Mouse (Mus musculus): ENCODE results near the gene Olfr995.

Olfr995 gene

GRCm38 (mm10) chr2:85443539-85443938 lies at the start of gene Olfr995:
Gene Olfr995 (minus strand): TSS chr2:85443639.
- DNase-seq (ENCODE audit: low read depth, low spot score): no peak
- Histone ChIP-seq H3K36me3 (ENCODE audit: control insufficient read depth, insufficient read depth, low read length, poor library complexity, severe bottlenecking) (no peaks in the 10 kb centered on the region), H3K27me3 (ENCODE audit: control insufficient read depth, insufficient read depth, low read length, poor library complexity, severe bottlenecking) (no peaks in the 10 kb centered on the region)

DNA sequence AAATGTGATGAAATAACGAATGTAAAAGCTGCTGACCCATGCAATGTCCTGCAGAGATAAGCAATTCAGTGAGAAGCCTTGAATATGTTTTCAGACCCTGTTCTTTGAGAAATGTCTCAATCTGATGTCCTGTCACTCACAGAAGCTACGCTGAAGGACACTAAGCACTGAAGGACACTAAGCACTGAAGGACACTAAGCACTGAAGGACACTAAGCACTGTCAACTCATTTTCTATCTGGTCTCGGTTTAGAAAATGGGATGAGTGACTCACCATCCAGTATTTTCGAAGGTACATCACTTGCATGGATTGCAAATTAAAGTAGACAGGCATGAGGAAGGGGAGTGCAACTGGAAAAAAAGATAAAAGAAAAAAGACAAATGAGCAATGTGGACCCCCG lies 47.0 kb upstream of the Olfr995 start:
- no peak for DNase-seq (ENCODE audit: low read depth, low spot score)
- Histone ChIP-seq H3K36me3 (ENCODE audit: control insufficient read depth, insufficient read depth, low read length, poor library complexity, severe bottlenecking) (no peaks in the 10 kb centered on the region), H3K27me3 (ENCODE audit: control insufficient read depth, insufficient read depth, low read length, poor library complexity, severe bottlenecking) (no peaks in the 10 kb centered on the region)

- no peak for DNase-seq (ENCODE audit: low read depth, low spot score)
- no peaks in the 10 kb centered on the region for H3K36me3 ChIP-seq (ENCODE audit: control insufficient read depth, insufficient read depth, low read length, poor library complexity, severe bottlenecking)
- H3K27me3 ChIP-seq (ENCODE audit: control insufficient read depth, insufficient read depth, low read length, poor library complexity, severe bottlenecking): no peaks in the 10 kb centered on the region
These were observed 23.4 kb upstream of the Olfr995 start for GRCm38 (mm10) chr2:85466801-85467325.

DNA sequence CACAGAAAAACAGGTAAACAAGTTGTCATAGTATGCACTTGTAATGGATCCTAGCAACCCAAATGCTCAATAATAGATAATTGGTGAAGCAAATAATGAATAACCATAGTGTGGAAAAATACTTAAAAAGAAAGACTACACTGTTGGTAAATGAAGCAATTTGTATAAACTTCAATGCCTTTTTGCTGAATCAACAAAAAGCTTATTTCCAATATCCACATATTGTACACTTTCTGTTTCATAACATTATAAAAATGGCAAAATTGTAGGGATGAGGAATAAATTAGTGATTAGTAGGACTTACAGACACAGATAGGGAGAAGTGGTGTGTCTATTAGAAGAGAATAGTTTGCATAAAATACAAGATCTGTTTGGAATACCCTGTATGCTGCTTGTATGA lies 893 bp downstream of the Olfr995 start:
- no peak for DNase-seq (ENCODE audit: low read depth, low spot score)
- Histone ChIP-seq H3K27me3 (ENCODE audit: control insufficient read depth, insufficient read depth, low read length, poor library complexity, severe bottlenecking) (no peaks in the 10 kb centered on the region), H3K36me3 (ENCODE audit: control insufficient read depth, insufficient read depth, low read length, poor library complexity, severe bottlenecking) (no peaks in the 10 kb centered on the region)

GRCm38 (mm10) chr2:85436351-85436750 lies 7.1 kb downstream of the Olfr995 start, which contains the start of gene Olfr994:
Gene Olfr994 (minus strand): TSS chr2:85436451.
- Histone ChIP-seq H3K36me3 (ENCODE audit: control insufficient read depth, insufficient read depth, low read length, poor library complexity, severe bottlenecking) (no peaks in the 10 kb centered on the region), H3K27me3 (ENCODE audit: control insufficient read depth, insufficient read depth, low read length, poor library complexity, severe bottlenecking) (no peaks in the 10 kb centered on the region)
- DNase-seq (ENCODE audit: low read depth, low spot score): no peak

GRCm38 (mm10) chr2:85425893-85426292 lies 17.5 kb downstream of the Olfr995 start:
- Histone ChIP-seq H3K36me3 (ENCODE audit: control insufficient read depth, insufficient read depth, low read length, poor library complexity, severe bottlenecking) (no peaks in the 10 kb centered on the region), H3K27me3 (ENCODE audit: control insufficient read depth, insufficient read depth, low read length, poor library complexity, severe bottlenecking) (no peaks in the 10 kb centered on the region)
- DNase-seq (ENCODE audit: low read depth, low spot score): no peak

GRCm38 (mm10) chr2:85414777-85415176 lies 28.7 kb downstream of the Olfr995 start, which contains the start of gene Olfr993:
Gene Olfr993 (minus strand): TSS chr2:85414877.
- no peak for DNase-seq (ENCODE audit: low read depth, low spot score)
- H3K36me3 ChIP-seq (ENCODE audit: control insufficient read depth, insufficient read depth, low read length, poor library complexity, severe bottlenecking): no peaks in the 10 kb centered on the region
- no peaks in the 10 kb centered on the region for H3K27me3 ChIP-seq (ENCODE audit: control insufficient read depth, insufficient read depth, low read length, poor library complexity, severe bottlenecking)

DNA sequence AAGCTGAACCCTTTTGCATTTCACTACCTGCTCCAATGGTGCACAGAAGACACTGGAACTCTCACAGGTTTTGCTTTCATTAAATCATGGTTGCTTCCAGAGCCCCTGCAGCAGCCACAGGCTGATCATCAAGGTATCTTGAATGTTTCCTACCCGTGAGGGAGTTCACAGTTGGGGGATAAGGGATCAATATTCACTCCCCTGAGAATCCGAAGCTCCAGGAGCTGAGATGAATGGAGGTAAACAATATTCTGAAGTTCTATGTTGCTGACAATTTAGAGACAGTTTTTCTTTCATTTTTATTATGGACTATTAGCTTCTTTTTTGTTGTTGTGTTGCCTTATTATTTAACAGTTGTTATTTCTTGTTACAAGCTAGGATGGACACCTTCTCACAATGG lies 34.1 kb downstream of the Olfr995 start, which contains the start of gene Olfr992:
Gene Olfr992 (minus strand): TSS at position 101 of the 400 bp plus-strand sequence.
- Histone ChIP-seq H3K27me3 (ENCODE audit: control insufficient read depth, insufficient read depth, low read length, poor library complexity, severe bottlenecking) (no peaks in the 10 kb centered on the region), H3K36me3 (ENCODE audit: control insufficient read depth, insufficient read depth, low read length, poor library complexity, severe bottlenecking) (no peaks in the 10 kb centered on the region)
- DNase-seq (ENCODE audit: low read depth, low spot score): no peak

Measured in splenic B cell, adult 2 months (primary cell).